Mouse (Mus musculus) E14TG2a.4 (cell line): ENCODE data around the gene Tmem129.
A peak's percentile ranks its signal among the peaks of the same experiment; 100 is the strongest.

Source experiments
- H3K27me3 ChIP-seq: 2 replicates; pipeline ENCODE4 v1.6.1; 2014; ENCODE audit warnings: low read length, control low read depth; ENCODE audit not compliant: insufficient read depth
- H3K36me3 ChIP-seq: 2 replicates; pipeline ENCODE4 v1.6.1; 2014; ENCODE audit warnings: low read length, control low read depth; ENCODE audit not compliant: insufficient read depth
- H3K4me1 ChIP-seq: replicated peaks from 2 replicates; pipeline ENCODE4 v1.6.1; 2014; ENCODE audit warnings: low read depth, low read length, control low read depth
- H3K4me3 ChIP-seq: replicated peaks from 2 replicates; pipeline ENCODE4 v1.5.1; 2014; ENCODE audit warnings: mild to moderate bottlenecking, low read length
- H3K9me3 ChIP-seq: 2 replicates; pipeline ENCODE4 v1.6.1; 2014; ENCODE audit warnings: low read length, control low read depth
- CTCF ChIP-seq: conservative IDR thresholded peaks from 2 replicates; pipeline ENCODE4 v1.5.1; 2014; ENCODE audit warnings: low read length
- NANOG ChIP-seq: IDR thresholded peaks from 2 replicates; pipeline ENCODE4 v1.6.1; 2014; ENCODE audit warnings: borderline replicate concordance, low read length, mixed read lengths
- POU5F1 ChIP-seq: IDR thresholded peaks from 2 replicates; pipeline ENCODE4 v1.6.1; 2014; ENCODE audit warnings: low read length, borderline replicate concordance

The Tmem129 gene

DNA sequence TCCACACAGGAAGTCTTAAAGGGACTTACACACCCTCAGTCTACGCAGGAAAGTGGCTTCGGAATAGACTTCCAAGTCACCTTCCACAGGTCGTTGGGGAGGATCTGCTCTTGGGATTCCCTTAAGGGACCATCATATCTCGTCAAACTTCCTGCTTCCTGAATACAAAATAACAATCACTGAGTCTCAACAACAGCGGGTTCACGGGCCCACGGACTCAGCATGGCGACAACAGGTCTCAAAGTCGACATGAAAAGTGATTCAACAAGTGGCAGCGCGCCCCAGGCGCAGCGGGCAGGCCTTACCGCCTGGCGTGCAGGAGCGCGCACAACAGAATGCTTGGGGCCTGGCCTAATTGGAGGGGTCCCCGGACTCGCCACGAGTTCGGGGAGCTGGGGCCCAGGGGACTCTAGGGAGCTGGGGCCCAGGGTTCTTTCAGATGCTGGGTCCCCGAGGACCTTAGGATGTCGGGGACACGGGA lies 29.4 kb downstream of the Tmem129 start:
- Histone ChIP-seq H3K9me3 (no peaks in the 10 kb centered on the region), H3K27me3 (no peaks in the 10 kb centered on the region; the same call in 1 of the 2 replicates), H3K4me3 (peak overlapping the region; percentile 95), H3K4me1 (peaks cover 33% of the 10 kb centered on the region), H3K36me3 (peaks cover 26% of the 10 kb centered on the region)
- no peak for TF ChIP-seq CTCF
- TF ChIP-seq NANOG: no peak
- no peak for TF ChIP-seq POU5F1

DNA sequence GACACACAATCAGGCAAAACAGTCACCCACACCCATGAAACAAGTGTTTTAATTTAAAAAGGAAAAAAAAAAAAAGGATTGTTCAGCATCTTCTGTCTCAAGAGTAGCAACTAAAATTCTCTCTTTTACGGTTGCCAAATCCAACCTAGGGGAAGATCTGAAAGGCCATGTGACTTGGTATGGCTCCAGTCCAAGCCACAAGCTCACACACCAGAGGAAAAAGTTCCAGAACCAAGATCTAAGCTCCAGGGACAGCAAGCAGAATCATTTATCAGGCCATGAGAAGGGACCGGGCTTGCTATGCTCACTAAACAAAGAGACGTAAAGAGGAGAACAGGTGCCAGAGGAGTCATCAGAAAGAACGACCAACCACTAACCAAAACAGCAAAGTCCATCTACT lies 30.2 kb downstream of the Tmem129 start:
- Histone ChIP-seq H3K4me1 (peaks cover 38% of the 10 kb centered on the region), H3K27me3 (no peaks in the 10 kb centered on the region; the same call in 1 of the 2 replicates), H3K4me3 (peak overlapping the region; percentile 95; the same call in 1 of the 2 replicates), H3K9me3 (no peaks in the 10 kb centered on the region), H3K36me3 (peaks cover 34% of the 10 kb centered on the region)
- TF ChIP-seq NANOG (no peak), POU5F1 (no peak)

DNA sequence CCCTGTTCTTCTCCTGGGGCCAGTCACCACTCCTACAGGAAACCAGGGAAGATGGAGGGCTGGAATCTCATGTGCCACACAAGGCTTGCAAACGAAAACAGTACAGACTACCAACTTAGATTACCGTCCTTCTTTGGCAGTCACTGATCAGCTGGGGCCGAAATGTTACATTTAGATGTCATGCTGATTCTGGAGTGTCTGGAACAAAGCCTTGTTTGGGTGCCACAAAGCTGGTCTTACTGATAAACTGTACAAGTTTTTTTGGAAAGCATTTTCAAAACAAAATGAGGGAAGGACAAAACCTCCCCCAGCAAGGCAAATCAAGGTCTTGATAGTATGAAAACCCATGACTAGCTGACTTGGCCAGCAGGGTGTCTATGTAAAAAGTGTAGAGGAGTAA lies 34.5 kb downstream of the Tmem129 start:
- no peak for TF ChIP-seq POU5F1
- TF ChIP-seq NANOG: no peak
- TF ChIP-seq CTCF: no peak
- Histone ChIP-seq H3K36me3 (peaks cover 57% of the 10 kb centered on the region), H3K27me3 (no peaks in the 10 kb centered on the region), H3K4me3 (no peak overlapping the region), H3K4me1 (peaks cover 44% of the 10 kb centered on the region), H3K9me3 (no peaks in the 10 kb centered on the region)

GRCm38 (mm10) chr5:33622671-33623070 lies 35.5 kb downstream of the Tmem129 start:
- H3K4me1 ChIP-seq: peaks cover 39% of the 10 kb centered on the region
- H3K4me3 ChIP-seq: no peak overlapping the region
- H3K9me3 ChIP-seq: no peaks in the 10 kb centered on the region
- no peaks in the 10 kb centered on the region for H3K27me3 ChIP-seq
- H3K36me3 ChIP-seq: peaks cover 57% of the 10 kb centered on the region
- TF ChIP-seq CTCF (no peak), POU5F1 (no peak), NANOG (no peak)

- TF ChIP-seq NANOG: no peak
- TF ChIP-seq POU5F1: no peak
- no peak for TF ChIP-seq CTCF
- H3K36me3 ChIP-seq: peaks cover 57% of the 10 kb centered on the region
- peaks cover 11% of the 10 kb centered on the region for H3K4me1 ChIP-seq
- no peaks in the 10 kb centered on the region for H3K9me3 ChIP-seq
- 0 out of 2 replicates have a peak, but pooled peaks cover 5% of the 10 kb centered on the region for H3K27me3 ChIP-seq
- H3K4me3 ChIP-seq: no peak overlapping the region
These were observed 43.8 kb downstream of the Tmem129 start for GRCm38 (mm10) chr5:33614391-33614790.

- Histone ChIP-seq H3K4me1 (no peaks in the 10 kb centered on the region), H3K9me3 (no peaks in the 10 kb centered on the region), H3K27me3 (0 out of 2 replicates have a peak, but pooled peaks cover 11% of the 10 kb centered on the region), H3K4me3 (no peak overlapping the region), H3K36me3 (peaks cover 83% of the 10 kb centered on the region)
- no peak for TF ChIP-seq CTCF
- no peak for TF ChIP-seq NANOG
- no peak for TF ChIP-seq POU5F1
These were observed 46.4 kb downstream of the Tmem129 start for GRCm38 (mm10) chr5:33611795-33612194.

- TF ChIP-seq NANOG (no peak), CTCF (no peak), POU5F1 (no peak)
- H3K4me3 ChIP-seq: no peak overlapping the region
- H3K36me3 ChIP-seq: peaks cover 92% of the 10 kb centered on the region
- H3K27me3 ChIP-seq: 0 out of 2 replicates have a peak, but pooled peaks cover 18% of the 10 kb centered on the region
- no peaks in the 10 kb centered on the region for H3K9me3 ChIP-seq
- H3K4me1 ChIP-seq: no peaks in the 10 kb centered on the region
These were observed 49.0 kb downstream of the Tmem129 start for GRCm38 (mm10) chr5:33609226-33609625.

GRCm38 (mm10) chr5:33607434-33607833 lies 50.8 kb downstream of the Tmem129 start:
- H3K36me3 ChIP-seq: peaks cover 95% of the 10 kb centered on the region
- no peaks in the 10 kb centered on the region for H3K4me1 ChIP-seq
- no peaks in the 10 kb centered on the region for H3K9me3 ChIP-seq
- TF ChIP-seq CTCF (no peak), NANOG (no peak), POU5F1 (no peak)
- no peak overlapping the region for H3K4me3 ChIP-seq
- H3K27me3 ChIP-seq: peaks cover 26% of the 10 kb centered on the region

- peaks cover 29% of the 10 kb centered on the region for H3K27me3 ChIP-seq
- H3K36me3 ChIP-seq: peaks cover 95% of the 10 kb centered on the region
- no peaks in the 10 kb centered on the region for H3K9me3 ChIP-seq
- H3K4me1 ChIP-seq: no peaks in the 10 kb centered on the region
- no peak overlapping the region for H3K4me3 ChIP-seq
- no peak for TF ChIP-seq CTCF
- no peak for TF ChIP-seq POU5F1
- no peak for TF ChIP-seq NANOG
These were observed 51.6 kb downstream of the Tmem129 start for GRCm38 (mm10) chr5:33606631-33607030.
